Mouse (Mus musculus) neural tube, embryonic 15.5 days (tissue): ENCODE measurements at regions not wholly inside any gene's neighbourhood (a gene's known extent, or its start where the extent isn't known, plus 50 kb on each side); places are given as distances from the start of the nearest gene placed in this dataset.
"Not testable (repeated sequence)": the region's sequence is repeated elsewhere in the genome, so short reads cannot be mapped to it uniquely, and the experiment has no call there.

Experiments used
- ATAC-seq: fragments of 200-750 bp; cut with Nextera tagmentation; 2 replicates; pipeline ENCODE4 v1.8.0; 2017; ENCODE audit warnings: mild to moderate bottlenecking, moderate TSS enrichment, moderate library complexity; ENCODE audit not compliant: low FRiP score
- H3K27ac ChIP-seq: fragments of 300-500 bp; sonication (generic); replicated peaks from 2 replicates; pipeline ENCODE4 v1.5.1; 2015; ENCODE audit warnings: mild to moderate bottlenecking, inconsistent platforms
- H3K27me3 ChIP-seq: fragments of 300-500 bp; sonication (generic); replicated peaks from 2 replicates; pipeline ENCODE4 v1.6.1; 2015; ENCODE audit warnings: inconsistent platforms
- H3K36me3 ChIP-seq: fragments of 300-500 bp; sonication (generic); 2 replicates; pipeline ENCODE4 v1.6.1; 2015; ENCODE audit warnings: inconsistent platforms
- H3K4me1 ChIP-seq: fragments of 300-500 bp; sonication (generic); 2 replicates; pipeline ENCODE4 v1.6.1; 2015; ENCODE audit warnings: inconsistent platforms
- H3K4me2 ChIP-seq: fragments of 300-500 bp; sonication (generic); 2 replicates; pipeline ENCODE4 v1.6.1; 2015; ENCODE audit warnings: inconsistent platforms, mild to moderate bottlenecking, moderate library complexity
- H3K4me3 ChIP-seq: fragments of 300-500 bp; sonication (generic); replicated peaks from 2 replicates; pipeline ENCODE4 v1.5.1; 2015; ENCODE audit warnings: mild to moderate bottlenecking, inconsistent platforms
- H3K9ac ChIP-seq: fragments of 300-500 bp; sonication (generic); replicated peaks from 2 replicates; pipeline ENCODE4 v1.6.1; 2015; ENCODE audit warnings: mild to moderate bottlenecking, inconsistent platforms
- H3K9me3 ChIP-seq: fragments of 300-500 bp; sonication (generic); replicated peaks from 2 replicates; pipeline ENCODE4 v1.6.1; 2016; ENCODE audit warnings: inconsistent platforms
- WGBS: fragments of 180-500 bp; shearing (Covaris S2); methylation state at CpG from one replicate; pipeline ENCODE4 v1.1.7; 2015; ENCODE audit warnings: mixed read lengths; 5-methylcytosine and 5-hydroxymethylcytosine counted together

DNA sequence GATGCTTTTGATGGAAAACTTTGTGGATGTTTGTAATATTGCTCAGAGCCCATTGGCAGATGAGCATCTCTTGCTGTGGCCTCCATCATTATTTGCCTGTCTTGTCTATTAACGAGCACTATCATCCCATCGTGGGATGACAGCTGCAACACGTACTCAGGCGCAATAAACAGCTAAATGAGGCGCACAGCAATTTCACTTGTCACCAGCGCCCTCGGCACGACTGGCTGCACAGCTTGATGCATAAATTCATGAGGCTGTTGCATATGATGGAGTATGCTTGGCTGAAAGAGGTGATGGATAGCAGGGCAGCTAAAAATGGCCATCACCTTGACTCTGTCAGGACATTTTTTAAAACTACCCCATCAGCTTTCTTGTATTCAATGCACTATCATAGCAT lies 853.1 kb upstream of the Pou3f2 start:
- H3K4me2 ChIP-seq, result no peak overlapping the region

DNA sequence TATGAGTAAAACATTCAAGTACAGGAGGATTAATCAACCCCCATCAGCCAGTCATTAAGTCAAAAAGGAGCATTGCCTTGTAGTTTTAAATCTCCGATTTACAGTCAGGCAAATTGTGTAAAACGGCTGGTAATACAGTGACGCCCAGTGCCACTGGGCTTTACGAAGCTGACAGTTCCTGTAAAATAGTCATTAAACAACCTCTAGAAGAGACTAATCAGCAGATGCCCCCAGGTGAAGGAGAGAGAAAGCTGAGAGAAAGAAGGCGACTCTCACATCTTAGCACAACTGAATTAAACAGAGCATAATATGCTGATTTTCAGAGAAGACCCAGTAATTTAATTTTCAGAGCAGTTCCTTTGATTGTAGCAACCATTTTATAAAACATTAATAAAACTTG lies 850.3 kb upstream of the Pou3f2 start:
- 40% methylated on average over 5 of the region's 5 CpGs for WGBS
- Histone ChIP-seq H3K9me3 (no peaks in the 10 kb centered on the region), H3K4me2 (no peak overlapping the region), H3K4me3 (no peak overlapping the region), H3K4me1 (no peaks in the 10 kb centered on the region), H3K9ac (no peak overlapping the region), H3K27ac (no peak overlapping the region), H3K27me3 (no peaks in the 10 kb centered on the region), H3K36me3 (no peaks in the 10 kb centered on the region)
- no peak for ATAC-seq

More for the DNA sequence above, 853.1 kb upstream of the Pou3f2 start:
- no peaks in the 10 kb centered on the region for H3K36me3 ChIP-seq
- no peak overlapping the region for H3K27ac ChIP-seq
- H3K9me3 ChIP-seq, result no peaks in the 10 kb centered on the region
- H3K27me3 ChIP-seq, result no peaks in the 10 kb centered on the region
- WGBS, result 13% methylated on average over 8 of the region's 8 CpGs
- no peak overlapping the region for H3K9ac ChIP-seq
- no peaks in the 10 kb centered on the region for H3K4me1 ChIP-seq
- no peak for ATAC-seq
- H3K4me3 ChIP-seq, result no peak overlapping the region

DNA sequence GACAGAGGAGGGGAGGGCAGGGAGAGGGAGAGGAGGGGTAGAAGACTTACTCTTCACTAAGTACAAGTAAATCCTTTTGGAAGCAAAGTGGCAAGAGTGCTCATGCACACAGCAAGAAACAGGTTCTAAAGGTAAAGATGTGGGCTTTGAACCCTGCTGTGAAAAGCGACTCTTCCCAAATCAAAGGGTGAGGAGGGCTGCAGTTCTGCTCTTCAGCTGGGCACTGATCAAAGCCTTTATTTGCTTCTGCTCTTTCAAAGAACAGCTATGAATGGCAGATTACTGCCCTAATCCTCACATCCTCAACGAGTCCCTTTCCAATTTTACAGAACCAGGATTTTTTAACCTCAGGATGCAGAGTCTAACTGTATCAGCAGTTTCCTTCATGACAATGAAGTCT lies 812.5 kb upstream of the Pou3f2 start:
- Histone ChIP-seq H3K9me3 (no peaks in the 10 kb centered on the region), H3K36me3 (no peaks in the 10 kb centered on the region), H3K9ac (no peak overlapping the region), H3K27me3 (no peaks in the 10 kb centered on the region), H3K4me2 (no peak overlapping the region), H3K27ac (no peak overlapping the region), H3K4me1 (no peaks in the 10 kb centered on the region), H3K4me3 (no peak overlapping the region)
- no peak for ATAC-seq
- 17% methylated on average over 2 of the region's 2 CpGs for WGBS

DNA sequence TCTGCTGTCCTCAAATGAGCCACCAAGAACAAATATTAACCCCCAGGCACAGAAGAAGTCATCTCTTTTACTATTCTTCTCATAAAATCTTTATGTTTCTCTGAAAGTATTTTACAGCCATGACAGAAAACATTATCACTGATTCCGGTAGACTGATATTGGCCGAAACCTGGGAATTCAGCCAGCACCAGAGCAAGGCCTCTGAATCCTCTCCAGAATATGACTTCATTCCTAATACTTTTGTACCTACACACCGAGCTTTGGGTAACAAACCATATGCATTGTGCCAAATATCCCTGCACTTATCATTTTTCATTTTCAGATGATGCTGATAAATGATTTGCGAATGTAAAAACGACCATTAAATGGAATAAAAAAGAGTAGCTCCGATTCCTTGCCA lies 791.9 kb upstream of the Pou3f2 start:
- Histone ChIP-seq H3K9me3 (no peaks in the 10 kb centered on the region), H3K9ac (no peak overlapping the region), H3K27me3 (no peaks in the 10 kb centered on the region), H3K4me1 (no peaks in the 10 kb centered on the region), H3K4me3 (no peak overlapping the region), H3K36me3 (no peaks in the 10 kb centered on the region), H3K27ac (no peak overlapping the region), H3K4me2 (no peak overlapping the region)
- ATAC-seq, result no peak
- WGBS, result 60% methylated on average over 6 of the region's 6 CpGs

DNA sequence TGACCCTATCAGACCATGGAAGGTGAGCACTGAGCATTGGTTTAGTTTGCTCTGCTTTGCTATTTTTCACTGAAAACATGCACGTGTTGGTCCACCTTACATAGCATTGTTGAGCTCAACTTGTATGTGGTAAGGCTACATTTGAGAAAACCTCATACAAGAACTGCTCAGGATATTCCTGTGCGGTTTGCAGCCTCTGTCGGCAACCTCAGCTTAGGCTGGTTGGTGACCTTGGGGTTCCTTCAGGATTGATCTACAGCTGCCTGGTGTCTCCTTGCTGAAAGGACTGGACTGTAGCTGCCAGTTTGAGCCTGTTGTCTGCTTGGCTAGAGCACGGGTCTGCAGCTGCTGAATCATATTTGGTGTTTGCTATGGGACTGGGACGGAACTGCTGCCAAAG lies 787.0 kb upstream of the Pou3f2 start:
- Histone ChIP-seq H3K27me3 (no peaks in the 10 kb centered on the region), H3K4me1 (no peaks in the 10 kb centered on the region), H3K4me3 (no peak overlapping the region), H3K9me3 (no peaks in the 10 kb centered on the region), H3K36me3 (no peaks in the 10 kb centered on the region), H3K9ac (no peak overlapping the region), H3K4me2 (no peak overlapping the region), H3K27ac (no peak overlapping the region)
- WGBS, result 82% methylated on average over 5 of the region's 5 CpGs
- no peak for ATAC-seq

DNA sequence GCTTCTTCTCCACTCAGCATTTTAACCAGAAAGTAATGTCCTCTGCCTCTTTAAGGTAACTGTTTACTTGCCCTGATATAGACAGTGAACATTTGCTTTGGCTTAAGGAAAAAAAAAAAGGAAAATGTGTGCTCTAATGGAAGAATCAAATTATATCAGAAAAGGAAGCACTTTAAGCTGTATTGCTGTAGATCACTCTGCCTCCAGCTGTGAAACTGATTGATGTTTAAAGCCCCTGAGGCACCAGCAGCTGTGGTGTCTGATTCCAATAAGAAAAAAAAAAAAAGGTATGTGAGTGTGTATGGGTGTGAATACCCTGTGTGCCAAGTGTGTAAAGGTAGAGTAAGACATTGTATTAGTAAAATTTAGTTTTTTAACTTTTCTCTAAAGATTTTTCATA lies 783.8 kb upstream of the Pou3f2 start:
- Histone ChIP-seq H3K4me2 (no peak overlapping the region), H3K4me1 (no peaks in the 10 kb centered on the region), H3K9ac (no peak overlapping the region), H3K27ac (no peak overlapping the region), H3K36me3 (no peaks in the 10 kb centered on the region), H3K27me3 (no peaks in the 10 kb centered on the region), H3K4me3 (no peak overlapping the region), H3K9me3 (no peaks in the 10 kb centered on the region)
- no peak for ATAC-seq

DNA sequence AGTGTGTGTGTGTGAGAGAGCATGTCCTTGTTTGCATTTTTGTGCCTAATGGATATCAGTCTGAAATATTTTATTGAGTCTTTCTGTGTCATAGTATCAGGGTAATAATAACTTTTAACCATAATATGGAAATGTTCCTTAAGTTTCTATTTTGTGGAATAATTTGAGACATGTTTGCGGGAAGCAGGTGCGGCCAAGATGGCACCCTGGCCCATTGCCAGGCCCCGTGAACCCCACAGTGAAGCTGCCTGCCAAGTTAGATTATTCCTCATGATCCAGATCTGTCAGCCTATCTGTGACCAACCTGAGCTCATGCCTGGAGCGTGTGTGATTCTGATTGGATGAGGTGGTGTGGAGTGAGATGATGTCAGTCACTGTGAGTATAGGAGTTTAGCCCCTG lies 772.2 kb upstream of the Pou3f2 start:
- Histone ChIP-seq H3K36me3 (no peaks in the 10 kb centered on the region), H3K9ac (no peak overlapping the region), H3K4me1 (no peaks in the 10 kb centered on the region), H3K27me3 (no peaks in the 10 kb centered on the region), H3K4me3 (no peak overlapping the region), H3K9me3 (peaks cover 4% of the 10 kb centered on the region; the same call in 1 of the 2 replicates), H3K4me2 (no peak overlapping the region), H3K27ac (no peak overlapping the region)
- 89% methylated on average over 4 of the region's 4 CpGs for WGBS
- no peak for ATAC-seq

DNA sequence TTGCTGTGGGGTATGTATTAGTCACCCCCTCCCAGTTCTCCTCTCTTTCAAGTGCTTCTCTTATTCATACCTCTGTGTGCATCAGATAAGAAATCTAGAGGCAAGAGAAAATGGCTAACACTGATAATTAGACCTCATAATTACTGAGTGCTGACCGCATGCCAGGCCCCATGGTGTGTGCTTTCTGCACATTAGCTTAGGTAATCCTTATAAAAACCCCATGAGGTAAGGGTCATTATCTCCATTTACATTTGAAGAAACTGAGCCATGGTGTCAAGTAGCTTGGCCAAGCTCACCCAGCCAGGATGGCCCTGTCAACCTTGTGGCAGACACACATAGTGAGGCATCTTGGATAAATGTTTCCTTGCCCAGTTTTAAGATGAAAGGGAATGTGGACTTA lies 746.8 kb upstream of the Pou3f2 start:
- Histone ChIP-seq H3K4me3 (no peak overlapping the region), H3K4me2 (no peak overlapping the region), H3K36me3 (no peaks in the 10 kb centered on the region), H3K27me3 (no peaks in the 10 kb centered on the region), H3K9me3 (no peaks in the 10 kb centered on the region), H3K9ac (no peak overlapping the region), H3K27ac (no peak overlapping the region), H3K4me1 (no peaks in the 10 kb centered on the region)
- 33% methylated on average over 1 of the region's 1 CpGs for WGBS
- ATAC-seq, result no peak

DNA sequence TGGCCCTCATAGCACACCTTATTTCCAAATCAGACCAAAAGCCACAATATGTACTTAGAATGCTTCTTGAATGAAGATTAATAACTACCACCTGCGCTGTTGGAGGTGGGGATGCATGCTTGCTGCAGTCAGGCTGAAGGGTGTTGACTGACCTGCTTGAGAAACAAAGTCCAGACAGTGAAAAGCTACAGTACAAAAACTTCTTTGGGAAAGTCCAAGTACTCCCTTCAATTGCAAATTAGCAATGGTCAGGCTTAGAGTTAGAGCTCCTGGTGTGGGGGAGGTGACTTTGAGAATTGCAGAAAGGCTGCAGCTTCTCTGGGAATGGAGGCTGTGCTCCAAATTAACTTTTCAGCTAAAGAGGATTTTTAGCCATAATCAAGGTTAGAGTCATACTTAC lies 706.6 kb upstream of the Pou3f2 start:
- ATAC-seq, H3K36me3 ChIP-seq: not testable (repeated sequence)
- 95% methylated on average over 1 of the region's 1 CpGs for WGBS

DNA sequence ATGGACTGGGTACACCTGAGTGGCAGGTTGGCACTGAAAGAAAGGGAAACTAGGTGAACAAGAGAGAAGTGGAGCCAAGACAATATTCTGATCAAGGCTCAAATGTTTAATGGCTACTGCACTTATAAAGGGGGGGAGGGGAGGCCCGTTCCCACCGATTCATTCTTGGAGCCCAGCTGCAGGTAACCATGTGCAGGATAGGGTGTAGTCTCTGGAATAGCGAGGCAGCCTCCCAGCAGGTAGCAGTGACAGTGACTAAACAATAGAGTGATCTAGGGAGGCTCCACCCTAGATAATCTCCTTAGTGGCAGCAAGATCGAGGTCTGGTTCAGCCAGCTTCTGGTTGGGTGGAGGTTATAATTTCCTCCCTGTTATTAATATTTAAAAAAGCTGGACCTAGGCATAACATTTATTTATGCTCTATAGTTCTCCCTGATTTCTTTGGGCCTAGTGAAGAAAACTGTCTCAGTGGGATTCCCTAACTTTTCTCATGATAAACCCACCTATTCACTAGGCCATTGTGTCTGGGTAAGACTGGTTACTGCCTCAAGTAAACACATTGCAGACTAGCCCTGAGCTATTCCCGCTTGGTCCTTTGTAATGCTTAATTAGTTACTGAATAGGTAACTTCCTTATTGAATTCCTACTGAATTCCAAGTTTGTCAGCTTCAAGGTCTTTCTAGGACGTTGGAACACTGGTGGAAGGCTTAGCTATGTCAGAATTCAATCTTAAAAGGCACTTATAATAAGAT lies 705.4 kb upstream of the Pou3f2 start:
- Histone ChIP-seq H3K27ac (no peak overlapping the region), H3K4me1 (no peaks in the 10 kb centered on the region), H3K36me3 (no peaks in the 10 kb centered on the region), H3K9me3 (no peaks in the 10 kb centered on the region), H3K4me2 (no peak overlapping the region), H3K9ac (no peak overlapping the region), H3K4me3 (no peak overlapping the region), H3K27me3 (no peaks in the 10 kb centered on the region)
- WGBS, result 68% methylated on average over 6 of the region's 6 CpGs
- no peak for ATAC-seq

More for the DNA sequence above, 706.6 kb upstream of the Pou3f2 start:
- not testable (repeated sequence) for H3K9ac ChIP-seq, H3K27me3 ChIP-seq, H3K4me3 ChIP-seq, H3K27ac ChIP-seq, H3K4me2 ChIP-seq, H3K4me1 ChIP-seq, H3K9me3 ChIP-seq

DNA sequence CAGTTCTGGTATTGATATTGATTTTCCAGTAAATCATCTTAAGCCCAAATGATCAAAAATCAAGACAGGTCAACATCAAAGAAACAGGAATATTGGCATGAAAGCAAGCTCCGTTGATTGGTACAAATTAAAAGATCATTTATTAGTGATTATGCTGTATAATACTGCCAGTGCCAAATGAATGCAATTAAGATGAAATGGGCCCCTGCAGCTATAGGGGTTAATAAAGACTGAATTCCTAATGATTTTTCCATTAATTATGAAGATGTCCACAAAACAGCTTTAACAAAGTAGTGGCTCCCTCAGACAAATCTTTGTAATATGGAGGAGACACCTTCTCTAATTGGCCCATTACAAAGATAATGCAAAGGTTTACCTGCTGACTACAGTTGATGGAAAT lies 685.6 kb upstream of the Pou3f2 start:
- Histone ChIP-seq H3K4me3 (no peak overlapping the region), H3K4me2 (no peak overlapping the region), H3K27ac (no peak overlapping the region), H3K4me1 (no peaks in the 10 kb centered on the region), H3K27me3 (no peaks in the 10 kb centered on the region), H3K9ac (no peak overlapping the region), H3K9me3 (no peaks in the 10 kb centered on the region), H3K36me3 (no peaks in the 10 kb centered on the region)
- ATAC-seq, result no peak
- WGBS, result 50% methylated on average over 1 of the region's 1 CpGs

DNA sequence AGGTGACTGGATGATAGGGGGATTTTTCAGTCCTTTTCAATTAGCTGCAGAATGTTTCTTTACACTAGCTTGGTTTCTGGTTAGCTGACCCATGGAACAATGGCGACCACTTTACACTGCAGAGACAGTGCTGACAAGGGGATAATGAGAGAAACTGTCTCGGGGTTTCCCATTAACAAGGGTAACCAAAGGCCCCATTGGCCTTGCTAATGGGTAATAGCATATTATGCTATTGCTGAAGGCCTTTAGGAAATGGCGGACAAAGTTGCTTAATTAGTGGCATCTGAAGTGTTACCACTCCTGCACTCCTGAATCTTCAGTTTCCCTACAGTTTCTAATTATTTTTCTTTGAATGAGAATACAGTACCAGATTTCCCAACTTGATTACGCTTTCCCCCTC lies 685.2 kb upstream of the Pou3f2 start:
- WGBS, result 44% methylated on average over 4 of the region's 4 CpGs
- no peak for ATAC-seq

More for the DNA sequence above, 685.2 kb upstream of the Pou3f2 start:
- Histone ChIP-seq H3K27ac (no peak overlapping the region), H3K36me3 (no peaks in the 10 kb centered on the region), H3K9ac (no peak overlapping the region), H3K27me3 (no peaks in the 10 kb centered on the region), H3K4me2 (no peak overlapping the region), H3K4me3 (no peak overlapping the region), H3K9me3 (no peaks in the 10 kb centered on the region), H3K4me1 (no peaks in the 10 kb centered on the region)
